Mouse (Mus musculus) lung, postnatal 4 days (tissue): ENCODE results near the gene Nkrf.

ENCODE experiments used
- DNase-seq, 2 experiments: peaks; one replicate each; pipeline ENCODE4 v3.0.0; 2021

The Nkrf gene

GRCm38 (mm10) chrX:36852631-36853030, 50.1 kb downstream of the Nkrf start:
- peak in 1 of 2 experiments; percentile 29 for DNase-seq

GRCm38 (mm10) chrX:36847152-36847551, 55.5 kb downstream of the Nkrf start:
- DNase-seq: no peak

- DNase-seq: no peak
Observed at GRCm38 (mm10) chrX:36843346-36843990, 59.2 kb downstream of the Nkrf start.

GRCm38 (mm10) chrX:36841698-36842097, 61.0 kb downstream of the Nkrf start:
- DNase-seq: no peak

- peak; percentile 71 to 84 for DNase-seq
Observed at GRCm38 (mm10) chrX:36839391-36839790, 63.3 kb downstream of the Nkrf start.
